Comparison of ENCODE assay signal across 8 mouse cellular contexts in the genomic region with DNA sequence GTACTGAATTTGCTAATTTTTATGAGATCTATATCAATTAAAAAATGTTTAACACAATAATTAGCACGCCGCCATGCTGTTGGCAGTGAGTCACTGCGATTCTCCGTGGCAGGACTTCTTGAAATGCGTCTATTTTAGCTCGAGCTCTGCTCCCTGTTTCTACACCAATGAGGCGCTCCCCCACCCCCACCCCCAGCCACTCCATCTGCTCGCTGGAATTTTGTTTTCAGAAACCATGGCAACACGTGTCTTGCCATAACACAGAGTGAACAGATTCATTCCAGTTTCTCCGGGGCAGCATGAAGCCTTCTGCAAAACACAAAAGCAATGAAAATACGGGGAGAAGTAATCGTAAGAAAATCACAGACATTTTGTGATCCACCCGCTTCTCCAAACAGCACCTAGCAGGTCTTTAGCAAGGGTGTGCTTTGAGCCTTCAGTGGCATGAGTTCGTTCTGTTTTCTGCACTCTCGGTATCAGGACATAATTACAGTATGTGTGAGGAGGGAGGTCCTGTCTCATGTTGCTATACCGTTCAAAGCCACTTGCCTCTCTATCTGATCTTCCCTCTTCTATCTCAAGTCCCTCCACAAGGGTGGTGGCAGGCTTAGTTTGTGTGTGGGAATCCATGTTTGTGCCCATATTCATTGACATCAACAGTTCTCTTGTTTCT. TPM values are rescaled to one million over a fixed set of nuclear protein-coding genes. Genes with fewer than 3 reads are reported as not detected.
DNase-seq lines count a peak whose midpoint lies in the region; ATAC-seq and TF ChIP-seq lines count a peak whose summit lies in the region.

No protein-coding gene starts in this region.

- H3K4me1 ChIP-seq in heart, embryonic 12.5 days (replicated peaks) = peaks cover 10% of the 10 kb centered on the region; the same call in 1 of the 2 replicates
- peaks cover 9% of the 10 kb centered on the region for H3K4me1 ChIP-seq in cortical plate, adult 2 months (ENCODE audit: control insufficient read depth, insufficient read depth, low read length)
- no peaks in the 10 kb centered on the region for H3K4me1 ChIP-seq in heart, embryonic 16.5 days (ENCODE audit: control insufficient read depth, insufficient read depth, low read length)
- H3K4me1 ChIP-seq in midbrain, postnatal 0 days (ENCODE audit: insufficient read depth, low read length) = peaks cover 4% of the 10 kb centered on the region

- 0 out of 2 replicates have a peak, but pooled peaks have one; percentile 39 for ATAC-seq in heart, embryonic 12.5 days (ENCODE audit: insufficient number of reproducible peaks, low FRiP score)
- 0 out of 2 replicates have a peak, but pooled peaks have one; percentile 23 for ATAC-seq in heart, embryonic 16.5 days (replicated peaks; ENCODE audit: extremely low read depth, insufficient read depth, low FRiP score)
- peak; percentile 85 for ATAC-seq in midbrain, postnatal 0 days (ENCODE audit: low FRiP score)
- no peak for ATAC-seq in megakaryocyte-erythroid progenitor cell, adult 5-6 weeks (replicated peaks; ENCODE audit: low FRiP score, low TSS enrichment, poor library complexity, severe bottlenecking)
- no peak for ATAC-seq in inflammation-experienced regulatory T-cells, adult 6 months

- DNase-seq in heart, postnatal 14 days = no peak
- DNase-seq in left cerebral cortex, adult 18-20 months (ENCODE audit: low spot score in 2 of 2) = peak; percentile 44 to 52
- peak; percentile 85 for DNase-seq in midbrain, postnatal 0 days (ENCODE audit: low spot score)

- H3K36me3 ChIP-seq in heart, embryonic 12.5 days = no peaks in the 10 kb centered on the region
- no peaks in the 10 kb centered on the region for H3K36me3 ChIP-seq in heart, embryonic 16.5 days (ENCODE audit: control insufficient read depth, insufficient read depth)
- no peaks in the 10 kb centered on the region for H3K36me3 ChIP-seq in midbrain, postnatal 0 days (ENCODE audit: insufficient read depth, low read length)

- 28% methylated on average over 16 of the region's 16 CpGs for WGBS in heart, embryonic 12.5 days
- WGBS in heart, embryonic 16.5 days = 25% methylated on average over 16 of the region's 16 CpGs
- 9% methylated on average over 16 of the region's 16 CpGs for WGBS in midbrain, postnatal 0 days

- intact Hi-C loops in heart, postnatal 14 days (cut with DNase I) = no loop called here

- no peak overlapping the region for H3K27ac ChIP-seq in heart, embryonic 12.5 days (ENCODE audit: poor library complexity, severe bottlenecking)
- peak overlapping the region; percentile 79 for H3K27ac ChIP-seq in cortical plate, adult 2 months (ENCODE audit: insufficient read depth, low read length)
- H3K27ac ChIP-seq in heart, embryonic 16.5 days (ENCODE audit: low read length) = no peak overlapping the region
- H3K27ac ChIP-seq in midbrain, postnatal 0 days (ENCODE audit: low read depth, low read length) = peak overlapping the region; percentile 64

- no peak for TF ChIP-seq CTCF in cortical plate, adult 2 months (IDR thresholded peaks at IDR 0.05; ENCODE audit: extremely low read depth, insufficient read depth, low read length)
- peak; percentile 28 for TF ChIP-seq CTCF in midbrain, postnatal 0 days (IDR thresholded peaks at IDR 0.05)

- 0 out of 2 replicates have a peak, but pooled peaks have one; percentile 52 for TF ChIP-seq POLR2A in cortical plate, adult 2 months (IDR thresholded peaks at IDR 0.05; ENCODE audit: extremely low read depth, insufficient read depth, low read length)

- H3K4me2 ChIP-seq in heart, embryonic 12.5 days = peak overlapping the region; percentile 55
- H3K4me2 ChIP-seq in heart, embryonic 16.5 days (ENCODE audit: low read depth, low read length) = peak overlapping the region; percentile 51
- H3K4me2 ChIP-seq in midbrain, postnatal 0 days (ENCODE audit: low read depth, low read length, poor library complexity, severe bottlenecking) = peak overlapping the region; percentile 35

- no peaks in the 10 kb centered on the region for H3K9me3 ChIP-seq in heart, embryonic 12.5 days (replicated peaks)
- no peaks in the 10 kb centered on the region for H3K9me3 ChIP-seq in heart, embryonic 16.5 days (replicated peaks; ENCODE audit: control insufficient read depth, low read length)
- H3K9me3 ChIP-seq in midbrain, postnatal 0 days (ENCODE audit: low read length) = no peaks in the 10 kb centered on the region

- H3K4me3 ChIP-seq in heart, embryonic 12.5 days = peak overlapping the region; percentile 18; the same call in 1 of the 2 replicates
- H3K4me3 ChIP-seq in cortical plate, adult 2 months (ENCODE audit: insufficient read depth, low read length) = peak overlapping the region; percentile 18; the same call in 1 of the 2 replicates
- H3K4me3 ChIP-seq in heart, embryonic 16.5 days (ENCODE audit: low read length) = peak overlapping the region; percentile 1; the same call in 1 of the 2 replicates
- H3K4me3 ChIP-seq in midbrain, postnatal 0 days (ENCODE audit: low read depth, low read length) = peak overlapping the region; percentile 25

- H3K27me3 ChIP-seq in heart, embryonic 12.5 days (replicated peaks) = no peaks in the 10 kb centered on the region
- H3K27me3 ChIP-seq in heart, embryonic 16.5 days (ENCODE audit: control insufficient read depth, insufficient read depth, low read length) = no peaks in the 10 kb centered on the region
- H3K27me3 ChIP-seq in midbrain, postnatal 0 days (ENCODE audit: insufficient read depth, low read length) = no peaks in the 10 kb centered on the region

- H3K9ac ChIP-seq in heart, embryonic 12.5 days = no peak overlapping the region
- no peak overlapping the region for H3K9ac ChIP-seq in heart, embryonic 16.5 days (ENCODE audit: low read length)
- H3K9ac ChIP-seq in midbrain, postnatal 0 days (replicated peaks; ENCODE audit: low read length, poor library complexity, severe bottlenecking) = 0 out of 2 replicates have a peak overlapping the region, but pooled peaks have one; percentile 24

RNA-seq across cellular contexts. Expression of a gene that starts 34.1 kb away (rescaled TPM):
- 0.26 and 0.32 TPM in 2 replicates for polyA plus RNA-seq in heart, embryonic 12.5 days (2016; fragmentation: Nextera tagmentation; extraction: Ambion mirVana)
- 1 to 10 TPM; 2.6 to 3.0 TPM for total RNA-seq in heart, postnatal 14 days (2021)
- polyA plus RNA-seq in cortical plate, adult 2 months (2012; rRNA removed) = 80.3 and 82.8 TPM in 2 replicates
- 0.21 and 0.22 TPM in 2 replicates for polyA plus RNA-seq in heart, embryonic 16.5 days (2015; fragmentation: Nextera tagmentation; extraction: Ambion mirVana)
- total RNA-seq in left cerebral cortex, adult 18-20 months (2021) = 100 to 1,000 TPM; 203 to 207 TPM
- total RNA-seq in midbrain, postnatal 0 days (2014; rRNA removed) = 110 and 119 TPM in 2 replicates
- 9.1 and 10.4 TPM in 2 replicates for polyA plus RNA-seq in midbrain, postnatal 0 days (2015; fragmentation: Nextera tagmentation; extraction: Ambion mirVana)
- total RNA-seq in megakaryocyte-erythroid progenitor cell, adult 5-6 weeks (2014; fragmentation: Nextera tagmentation) = not detected in 2 replicates
- total RNA-seq in megakaryocyte-erythroid progenitor cell, adult 5-6 weeks (2017) = not detected in 2 replicates
- not detected for polyA plus RNA-seq in inflammation-experienced regulatory T-cells, adult 6 months (2017; shearing (Covaris generic))

RNA-seq across cellular contexts. Expression of a gene that starts 41.7 kb away (rescaled TPM):
- polyA plus RNA-seq in heart, embryonic 12.5 days (2016; fragmentation: Nextera tagmentation; extraction: Ambion mirVana) = 247 and 252 TPM in 2 replicates
- total RNA-seq in heart, postnatal 14 days (2021) = 10 to 100 TPM in 1 of 2 experiments, 1 to 10 TPM in 1; 7.1 to 13.9 TPM
- polyA plus RNA-seq in cortical plate, adult 2 months (2012; rRNA removed) = 3.2 and 5.8 TPM in 2 replicates
- polyA plus RNA-seq in heart, embryonic 16.5 days (2015; fragmentation: Nextera tagmentation; extraction: Ambion mirVana) = 231 and 263 TPM in 2 replicates
- 1 to 10 TPM; 3.0 to 3.4 TPM for total RNA-seq in left cerebral cortex, adult 18-20 months (2021)
- total RNA-seq in midbrain, postnatal 0 days (2014; rRNA removed) = 16.3 and 23.0 TPM in 2 replicates
- 19.0 and 20.0 TPM in 2 replicates for polyA plus RNA-seq in midbrain, postnatal 0 days (2015; fragmentation: Nextera tagmentation; extraction: Ambion mirVana)
- 342 and 430 TPM in 2 replicates for total RNA-seq in megakaryocyte-erythroid progenitor cell, adult 5-6 weeks (2014; fragmentation: Nextera tagmentation)
- 275 and 355 TPM in 2 replicates for total RNA-seq in megakaryocyte-erythroid progenitor cell, adult 5-6 weeks (2017)
- 100 to 1,000 TPM in 1 of 3 experiments, 10 to 100 TPM in 2; 25.7 to 172 (median 40.8) TPM for polyA plus RNA-seq in inflammation-experienced regulatory T-cells, adult 6 months (2017; shearing (Covaris generic))

RNA-seq across cellular contexts. Expression of a gene that starts 48.1 kb away (rescaled TPM):
- polyA plus RNA-seq in heart, embryonic 12.5 days (2016; fragmentation: Nextera tagmentation; extraction: Ambion mirVana) = 20.3 and 27.9 TPM in 2 replicates
- total RNA-seq in heart, postnatal 14 days (2021) = 10 to 100 TPM; 18.3 to 20.6 TPM
- 23.3 and 24.5 TPM in 2 replicates for polyA plus RNA-seq in cortical plate, adult 2 months (2012; rRNA removed)
- polyA plus RNA-seq in heart, embryonic 16.5 days (2015; fragmentation: Nextera tagmentation; extraction: Ambion mirVana) = 29.3 and 30.2 TPM in 2 replicates
- total RNA-seq in left cerebral cortex, adult 18-20 months (2021) = 10 to 100 TPM; 19.0 to 19.4 TPM
- 15.2 and 15.7 TPM in 2 replicates for total RNA-seq in midbrain, postnatal 0 days (2014; rRNA removed)
- 16.7 and 19.4 TPM in 2 replicates for polyA plus RNA-seq in midbrain, postnatal 0 days (2015; fragmentation: Nextera tagmentation; extraction: Ambion mirVana)
- 33.2 and 41.6 TPM in 2 replicates for total RNA-seq in megakaryocyte-erythroid progenitor cell, adult 5-6 weeks (2014; fragmentation: Nextera tagmentation)
- total RNA-seq in megakaryocyte-erythroid progenitor cell, adult 5-6 weeks (2017) = 29.6 and 31.8 TPM in 2 replicates
- 10 to 100 TPM; 34.3 to 43.2 (median 34.5) TPM for polyA plus RNA-seq in inflammation-experienced regulatory T-cells, adult 6 months (2017; shearing (Covaris generic))

Comparison
In these comparisons a context has a peak if more than half of its experiments do, and no peak if none do; other contexts are left out.
1. ATAC-seq: peak in heart, embryonic 12.5 days (single experiment), heart, embryonic 16.5 days (single experiment) and midbrain, postnatal 0 days (single experiment); none in megakaryocyte-erythroid progenitor cell, adult 5-6 weeks (single experiment) and inflammation-experienced regulatory T-cells, adult 6 months (single experiment).
2. H3K27ac ChIP-seq: peak in cortical plate, adult 2 months (single experiment) and midbrain, postnatal 0 days (single experiment); none in heart, embryonic 12.5 days (single experiment) and heart, embryonic 16.5 days (single experiment).
3. DNase-seq: peak in left cerebral cortex, adult 18-20 months (2 of 2) and midbrain, postnatal 0 days (single experiment); none in heart, postnatal 14 days (0 of 2).
4. Peak in every context shown above with its lines, with median percentiles within 50 percentile points of each other: H3K4me2 ChIP-seq and H3K4me3 ChIP-seq.